Mouse (Mus musculus): Measurements from ENCODE around the gene Cpa4.

The Cpa4 gene

DNA sequence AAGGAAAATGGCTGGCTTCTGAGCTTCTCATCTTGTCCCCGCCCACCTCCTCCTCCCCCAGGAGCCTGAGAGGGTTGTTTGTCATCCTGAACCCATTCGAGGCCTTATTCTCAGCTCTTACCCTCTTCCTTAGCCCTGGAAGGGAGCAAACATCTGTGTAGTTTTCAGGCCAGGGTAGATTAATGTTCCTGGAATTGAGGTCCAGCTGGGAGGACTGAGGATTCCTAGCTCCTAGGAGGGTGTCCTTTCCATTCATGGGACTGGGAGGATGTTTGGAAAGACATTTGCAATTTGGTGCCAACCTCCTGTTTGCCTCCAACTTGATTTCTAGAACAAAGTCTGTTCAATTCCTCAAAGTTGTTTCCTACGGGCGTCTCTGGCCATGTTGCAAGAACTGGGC, 52.4 kb downstream of the Cpa4 start:
- in situ Hi-C loops (cut with MboI, MseI), result loop anchor here in 1 of 2 experiments (10.0 kb wide), 1 partner anchor 184 kb away; no protein-coding TSS in a partner anchor

DNA sequence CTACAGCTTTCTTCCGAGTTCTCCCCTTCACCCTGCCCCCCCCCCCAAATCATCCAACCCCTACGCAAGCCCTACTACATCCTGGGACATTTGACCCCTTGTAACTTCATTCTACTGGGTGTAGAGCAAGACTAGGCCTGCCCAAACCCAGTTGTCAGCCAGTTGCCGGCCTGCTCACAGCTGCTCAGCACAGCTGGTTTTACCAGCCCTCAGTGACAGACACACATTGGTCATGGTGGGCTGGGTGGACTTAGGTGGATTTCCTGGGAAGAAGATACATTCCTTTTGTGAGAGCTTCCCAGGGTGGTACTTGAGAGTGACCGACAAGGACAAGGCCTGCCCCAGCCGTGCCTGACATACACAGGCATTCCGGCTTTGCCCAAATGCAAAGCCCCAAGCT, 52.8 kb downstream of the Cpa4 start:
- in situ Hi-C loops (cut with MboI, MseI), result loop anchor here in 1 of 2 experiments (10.0 kb wide), 1 partner anchor 184 kb away; no protein-coding TSS in a partner anchor

DNA sequence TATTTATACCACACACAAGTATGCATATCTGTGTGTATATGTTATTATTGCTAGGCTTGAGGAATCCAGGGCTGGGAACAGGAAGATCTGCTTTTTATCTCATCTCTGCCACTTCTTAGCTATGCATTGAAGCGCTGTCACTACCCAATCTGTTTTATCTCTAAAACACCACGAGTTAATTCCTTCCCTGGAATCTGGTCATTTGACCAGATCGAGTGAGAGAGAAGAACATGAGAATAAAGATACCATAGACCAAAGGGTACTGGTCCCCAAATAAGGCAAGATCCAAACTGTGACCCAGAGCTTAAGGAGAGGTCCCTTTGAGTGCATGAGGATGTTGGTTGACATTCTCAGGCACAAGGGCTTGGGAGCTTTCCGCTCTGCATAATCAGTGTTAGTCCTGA, 53.8 kb downstream of the Cpa4 start:
- in situ Hi-C loops (cut with MboI, MseI), result loop anchor here in 1 of 2 experiments (10.0 kb wide), 1 partner anchor 183 kb away; no protein-coding TSS in a partner anchor

DNA sequence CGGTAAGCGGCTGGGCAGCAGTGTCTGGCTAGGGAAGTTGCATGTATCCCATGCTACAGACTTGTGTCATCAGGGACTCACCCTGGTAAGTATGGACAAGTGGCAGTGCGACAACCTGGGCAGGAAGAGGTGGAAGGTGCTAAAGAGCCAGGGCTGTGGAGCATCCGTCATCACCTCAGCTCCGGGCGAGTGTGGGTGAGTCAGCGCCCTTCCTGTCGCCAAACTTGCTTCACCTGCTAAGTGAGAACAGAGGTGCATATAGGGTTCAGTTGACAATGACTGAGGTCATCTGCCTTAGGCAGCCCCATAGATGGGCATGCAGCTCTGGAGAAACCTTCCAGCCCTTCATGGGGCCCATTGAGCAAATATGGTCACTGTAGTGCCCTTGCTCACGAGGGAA, 56.6 kb downstream of the Cpa4 start:
- in situ Hi-C loops (cut with MboI, MseI), result loop anchor here in 1 of 2 experiments (10.0 kb wide), 1 partner anchor 180 kb away; no protein-coding TSS in a partner anchor

DNA sequence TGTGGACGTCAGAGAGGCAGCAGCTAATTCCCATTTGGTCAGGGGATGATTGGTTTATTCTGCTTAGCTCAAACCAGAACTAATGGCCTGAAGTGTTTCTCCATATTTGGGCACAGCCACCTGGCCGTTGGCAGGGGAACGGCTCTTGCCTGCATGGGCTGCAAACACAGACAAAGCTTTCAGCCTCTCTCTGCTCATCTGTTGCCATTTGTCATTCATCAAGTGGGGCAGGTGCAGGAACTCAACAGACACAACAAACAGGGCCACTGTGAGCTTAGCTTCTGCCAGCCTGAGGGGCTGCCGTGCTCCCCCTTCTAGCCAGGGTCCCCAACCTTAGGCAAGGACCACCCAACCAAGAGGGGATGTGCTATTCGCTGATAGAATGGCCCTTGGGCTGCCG, 60.0 kb downstream of the Cpa4 start:
- in situ Hi-C loops (cut with MboI, MseI), result loop anchor here in 1 of 2 experiments (10.0 kb wide), 1 partner anchor 177 kb away; no protein-coding TSS in a partner anchor

DNA sequence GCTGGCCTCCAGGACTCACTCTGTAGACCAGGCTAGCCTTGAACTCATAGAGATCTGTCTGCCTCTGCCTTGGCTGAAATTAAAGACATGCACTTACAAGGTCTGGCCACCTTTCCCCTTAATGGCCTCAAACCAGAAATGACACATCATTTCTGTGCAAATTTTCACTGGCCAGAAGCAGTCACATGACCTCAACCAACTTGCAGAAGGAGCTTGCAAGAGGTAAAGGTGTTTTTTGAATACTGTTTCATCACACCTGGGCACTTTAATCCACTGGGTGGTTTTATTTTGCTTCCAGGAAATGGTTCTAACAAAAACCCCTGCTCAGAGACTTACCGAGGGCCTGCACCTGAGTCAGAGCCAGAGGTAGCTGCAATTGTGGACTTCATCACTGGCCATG, 61.8 kb downstream of the Cpa4 start:
- in situ Hi-C loops (cut with MboI, MseI), result loop anchor here in 1 of 2 experiments (5.0 to 10.0 kb wide), 2 partner anchors 77 to 175 kb away; no protein-coding TSS in a partner anchor

DNA sequence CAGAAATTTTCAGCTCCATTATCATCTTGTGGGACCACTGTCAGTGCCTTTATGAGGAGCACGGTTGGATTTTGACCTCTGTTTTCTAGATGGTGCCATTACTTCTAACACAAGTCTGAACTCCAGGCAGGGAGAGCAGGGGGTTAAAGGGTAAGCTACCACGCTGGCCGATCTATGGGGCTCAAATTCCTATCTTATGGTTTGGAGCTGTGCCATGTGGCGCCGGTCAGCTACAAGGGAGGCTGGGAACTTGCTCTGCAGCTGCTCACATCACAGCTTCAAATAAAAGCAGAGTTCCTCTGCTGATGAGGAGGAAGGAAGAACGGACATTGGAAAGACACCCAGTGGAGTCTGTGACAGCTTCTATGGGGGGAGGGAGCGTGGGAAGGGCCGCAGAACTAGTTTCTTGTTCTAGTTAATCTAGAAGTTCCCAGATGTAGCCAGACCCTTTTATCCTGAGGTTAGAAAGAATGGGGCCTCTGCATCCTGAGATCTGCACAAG, 67.2 kb downstream of the Cpa4 start:
- in situ Hi-C loops (cut with MboI, MseI), result no loop called here

DNA sequence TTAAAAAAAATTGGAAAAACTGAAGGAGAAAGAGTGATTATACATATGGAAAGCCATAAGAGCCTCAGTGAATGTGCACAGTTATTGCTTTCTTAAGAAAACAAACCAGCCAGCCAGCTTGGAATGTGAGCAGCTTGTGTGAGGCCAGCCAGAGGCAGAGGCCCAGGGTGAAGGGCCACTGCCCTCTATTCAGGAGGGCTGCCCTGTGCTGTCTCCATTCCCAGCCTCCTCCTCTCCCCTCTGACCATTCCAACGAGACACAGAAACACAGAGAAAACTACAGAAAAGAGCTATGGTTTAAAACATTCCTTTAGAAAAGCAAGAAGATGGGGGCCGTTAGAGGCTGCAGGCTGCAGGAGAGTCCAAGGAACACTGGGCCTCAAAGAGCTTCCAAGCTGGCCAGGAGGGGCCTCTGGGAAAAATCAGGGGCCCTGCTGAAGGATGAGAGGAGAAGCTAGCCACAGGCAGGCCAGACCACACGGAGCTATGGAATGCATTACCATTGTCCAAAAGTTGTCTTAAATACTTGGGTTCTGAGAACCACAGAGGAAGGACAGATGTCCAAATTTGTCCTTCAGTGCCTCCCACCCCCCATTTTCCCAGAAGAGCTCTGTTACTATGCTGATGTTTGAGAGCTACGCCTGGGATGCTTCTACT, 68.1 kb downstream of the Cpa4 start:
- in situ Hi-C loops (cut with MboI, MseI), result no loop called here

DNA sequence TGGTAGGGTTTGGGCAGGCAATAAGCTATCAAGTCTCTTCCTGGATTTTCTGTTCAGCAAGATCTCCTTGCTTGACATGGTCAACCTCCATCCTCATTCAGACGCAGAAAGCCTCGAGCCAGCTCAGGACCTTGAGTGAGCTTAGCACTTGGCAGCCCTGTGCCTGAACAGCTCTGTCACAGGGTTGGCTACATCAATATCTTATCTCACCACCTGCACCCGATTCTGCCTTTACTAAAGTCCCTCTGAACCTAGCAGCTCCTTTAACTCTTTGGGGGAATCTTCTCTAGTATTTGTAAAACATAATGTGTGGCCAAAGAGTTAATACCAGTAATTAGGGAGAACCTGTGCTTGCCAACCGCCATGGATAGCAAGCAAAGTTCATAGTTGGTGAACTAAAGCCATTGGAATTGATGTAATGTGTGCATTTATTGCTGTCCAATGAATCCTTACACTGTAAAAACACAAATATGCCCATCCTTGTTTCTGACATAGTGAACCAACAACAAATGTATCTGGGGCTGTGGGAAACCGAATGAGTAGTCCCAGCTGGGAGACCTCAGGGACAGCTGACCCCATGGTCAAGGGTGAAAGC, 70.6 kb downstream of the Cpa4 start, which contains the start of gene Cpa1:
Gene Cpa1 (plus strand): TSS at position 545 of the 595 bp plus-strand sequence.
- in situ Hi-C loops (cut with MboI, MseI), result no loop called here

Measured in T-helper 17 cell (primary cell).